Mouse (Mus musculus) heart, adult 11 months (tissue): ENCODE results near the gene Slc38a1.

Experiments
- DNase-seq: peaks from one replicate; pipeline ENCODE4 v3.0.0; 2022

The Slc38a1 gene

DNA sequence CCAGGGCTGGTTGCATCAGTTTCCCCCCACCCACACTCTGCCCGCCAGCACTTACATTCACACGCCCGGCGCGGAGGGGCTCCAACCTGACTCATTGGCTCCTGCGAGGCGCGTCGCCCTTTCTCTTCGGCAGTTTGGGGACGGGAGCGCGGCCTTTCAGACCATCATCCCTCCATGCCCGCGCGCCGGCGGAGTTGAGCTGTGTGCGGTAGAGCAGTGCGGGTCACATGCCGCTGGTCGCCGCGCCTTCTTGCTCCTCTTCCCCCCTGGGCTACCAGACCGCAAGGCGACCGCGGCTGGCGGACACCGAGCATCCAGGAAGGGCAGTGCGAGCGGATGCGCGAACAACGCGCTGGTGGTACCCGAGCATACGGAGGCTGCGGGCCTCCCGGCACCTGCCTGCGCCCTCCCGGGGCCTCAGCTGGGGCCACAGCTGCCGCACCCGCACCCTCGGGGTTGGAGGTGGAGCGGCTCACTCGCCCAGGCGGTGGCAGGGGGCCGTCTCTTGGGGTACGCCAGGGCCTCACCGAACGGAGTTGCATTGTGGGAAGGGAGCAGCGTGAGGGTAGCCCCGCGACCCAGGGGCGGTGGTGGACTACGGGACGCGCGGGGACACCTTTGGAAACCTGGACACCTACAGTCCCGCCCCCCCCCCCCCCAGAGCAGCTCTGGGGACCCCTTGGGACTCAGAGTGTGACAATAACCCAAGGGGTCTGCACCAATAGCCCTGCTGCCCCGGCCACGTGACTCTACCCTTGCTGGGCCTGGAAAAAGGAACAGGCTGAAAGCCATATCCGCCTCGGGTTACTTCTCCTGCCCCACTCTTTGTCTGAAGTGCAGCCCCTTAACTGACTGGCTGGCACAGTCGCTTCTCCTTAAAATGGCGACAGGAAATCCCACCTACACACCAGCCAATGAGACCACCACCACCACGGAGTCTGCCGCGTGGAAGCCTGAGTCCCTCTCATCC lies at the start of gene Slc38a1:
Slc38a1 (minus strand) TSS at position 478 of the 970 bp plus-strand sequence.
- DNase-seq = peak; percentile 96

DNA sequence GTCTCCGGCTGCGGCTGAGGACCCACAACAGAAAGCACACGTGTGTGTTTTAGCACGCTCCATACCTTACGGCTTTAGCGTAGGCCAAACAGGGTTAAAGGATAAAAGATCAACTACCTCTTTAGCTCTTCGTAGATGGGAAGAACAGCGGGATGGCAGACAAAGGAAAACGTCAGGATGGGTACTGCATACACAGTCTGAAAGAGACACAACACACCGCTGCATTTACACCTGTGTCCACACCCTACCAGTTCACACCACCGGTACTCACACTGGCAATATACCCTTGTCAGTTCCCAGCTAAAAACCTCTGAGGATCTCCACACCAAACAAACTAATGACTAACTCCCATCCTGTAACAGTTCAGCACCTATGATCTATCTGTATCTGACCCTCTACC lies 49.7 kb upstream of the Slc38a1 start:
- DNase-seq = no peak

DNA sequence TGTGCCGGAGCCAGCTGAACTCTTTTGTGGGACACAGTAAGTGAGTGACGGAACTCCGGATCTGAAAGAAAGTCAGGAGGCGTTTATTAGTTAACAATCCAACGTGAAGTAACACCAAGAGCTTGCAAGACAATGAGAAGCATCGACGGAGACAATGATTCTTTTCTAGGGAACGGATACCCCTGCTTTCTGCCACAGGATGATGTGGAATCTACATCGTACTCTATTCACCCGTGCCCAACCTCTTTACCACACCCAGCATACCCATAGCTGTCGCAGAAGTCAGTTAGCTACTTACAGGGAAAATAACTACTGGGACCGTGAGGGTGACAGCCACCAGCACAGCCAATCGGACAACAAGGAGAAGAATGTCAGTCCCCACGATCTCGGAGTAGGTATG lies 48.7 kb upstream of the Slc38a1 start:
- peak; percentile 86 for DNase-seq

DNA sequence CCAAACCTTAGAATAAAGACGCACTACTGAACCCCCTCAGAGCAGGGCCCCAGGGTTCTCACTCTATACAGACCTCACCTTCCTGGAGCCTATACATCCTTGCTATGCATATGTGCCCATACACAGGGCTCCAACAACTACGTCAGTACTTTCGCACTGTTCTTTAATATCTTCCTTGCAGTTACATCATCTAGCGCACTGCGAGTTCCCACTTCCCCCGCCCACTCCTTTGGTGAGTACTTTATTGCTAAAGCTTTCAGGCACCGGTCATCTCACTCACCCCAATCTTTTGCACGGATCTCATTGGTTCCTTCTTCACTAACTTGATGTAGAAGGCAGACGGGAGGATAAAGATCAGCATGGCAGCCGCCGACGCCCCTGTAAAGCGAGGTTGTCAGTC lies 48.1 kb upstream of the Slc38a1 start:
- no peak for DNase-seq

DNA sequence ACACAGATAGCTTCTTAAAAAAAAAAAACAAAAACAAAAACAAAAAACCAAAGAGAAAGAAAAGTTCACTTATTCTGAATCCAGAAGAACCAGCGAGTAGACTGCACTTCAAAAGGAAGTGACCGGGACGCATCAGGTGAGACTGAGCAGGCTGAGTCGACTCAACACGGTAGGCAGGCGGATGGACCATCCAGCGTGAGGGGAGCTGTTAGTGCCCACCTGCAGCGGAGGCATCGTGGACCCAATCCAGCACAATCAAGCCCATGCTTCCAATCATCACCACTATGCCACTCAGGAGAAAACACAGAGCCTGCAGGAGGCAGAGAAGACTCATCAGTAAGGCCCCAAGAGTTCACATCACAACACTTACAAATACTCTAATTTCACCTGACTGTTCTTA lies 47.2 kb upstream of the Slc38a1 start:
- DNase-seq = peak; percentile 83

DNA sequence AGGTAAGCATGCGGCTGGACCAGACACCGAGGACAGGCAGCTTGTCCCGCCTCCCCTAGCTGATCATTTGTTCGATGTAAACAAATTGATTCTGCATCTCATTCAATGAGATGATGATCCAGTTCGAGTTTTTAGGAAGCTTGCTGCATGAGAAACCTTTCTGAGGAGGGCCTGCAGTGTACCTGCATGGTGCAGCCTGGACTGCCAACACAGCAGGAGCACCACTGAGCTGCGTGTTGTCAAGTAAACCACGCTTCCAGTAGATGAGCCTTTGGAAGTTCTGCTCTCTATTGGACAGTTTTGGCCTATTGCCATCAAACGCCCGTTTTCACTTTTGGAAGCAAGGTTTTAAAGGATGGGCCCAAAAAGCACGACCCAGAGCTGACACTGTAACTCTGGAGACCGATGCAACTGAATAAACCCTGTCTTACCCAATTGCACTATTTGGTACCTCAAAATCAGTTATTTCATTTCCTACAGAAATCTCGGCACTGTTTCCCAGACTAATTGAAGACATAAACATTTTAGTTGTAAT lies 46.1 kb upstream of the Slc38a1 start:
- peak; percentile 71 for DNase-seq

DNA sequence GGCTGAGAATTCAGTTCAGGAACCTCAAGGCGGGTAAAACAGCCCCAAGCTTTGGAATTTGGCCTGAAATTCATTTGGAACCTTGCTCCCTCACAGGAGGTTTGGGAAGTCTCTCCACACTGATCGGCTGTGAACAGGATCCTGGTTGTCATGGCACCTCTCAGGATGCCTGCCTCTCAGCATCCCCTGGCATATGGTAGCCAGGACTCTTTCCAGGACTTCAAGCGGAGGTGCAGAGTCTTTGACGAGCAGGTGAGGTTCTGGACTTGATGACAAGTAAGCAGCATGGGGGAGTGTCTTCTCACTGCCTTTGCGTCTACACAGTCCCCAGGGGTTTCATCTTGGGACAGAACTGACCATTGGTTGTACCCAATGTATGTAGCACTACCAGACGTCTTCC lies 45.3 kb upstream of the Slc38a1 start:
- DNase-seq = peak; percentile 85

DNA sequence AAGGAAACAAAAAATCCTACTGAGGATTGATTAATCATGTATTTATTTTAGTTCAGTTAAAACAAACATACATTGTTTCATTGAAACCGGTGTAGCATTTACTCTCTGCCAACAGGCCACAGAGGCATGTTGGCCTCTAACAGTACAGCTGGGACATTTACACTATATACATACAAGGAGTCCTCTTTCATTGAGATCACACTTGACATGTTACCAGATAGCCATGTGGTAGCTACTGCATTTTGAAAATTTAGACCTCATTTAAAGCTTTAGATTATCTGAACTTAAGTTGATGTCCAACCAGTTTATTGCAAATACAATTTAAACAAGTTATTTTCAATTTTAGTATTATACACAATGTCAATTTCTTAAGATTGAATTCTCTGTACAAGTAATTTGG lies 44.7 kb upstream of the Slc38a1 start:
- DNase-seq = no peak

DNA sequence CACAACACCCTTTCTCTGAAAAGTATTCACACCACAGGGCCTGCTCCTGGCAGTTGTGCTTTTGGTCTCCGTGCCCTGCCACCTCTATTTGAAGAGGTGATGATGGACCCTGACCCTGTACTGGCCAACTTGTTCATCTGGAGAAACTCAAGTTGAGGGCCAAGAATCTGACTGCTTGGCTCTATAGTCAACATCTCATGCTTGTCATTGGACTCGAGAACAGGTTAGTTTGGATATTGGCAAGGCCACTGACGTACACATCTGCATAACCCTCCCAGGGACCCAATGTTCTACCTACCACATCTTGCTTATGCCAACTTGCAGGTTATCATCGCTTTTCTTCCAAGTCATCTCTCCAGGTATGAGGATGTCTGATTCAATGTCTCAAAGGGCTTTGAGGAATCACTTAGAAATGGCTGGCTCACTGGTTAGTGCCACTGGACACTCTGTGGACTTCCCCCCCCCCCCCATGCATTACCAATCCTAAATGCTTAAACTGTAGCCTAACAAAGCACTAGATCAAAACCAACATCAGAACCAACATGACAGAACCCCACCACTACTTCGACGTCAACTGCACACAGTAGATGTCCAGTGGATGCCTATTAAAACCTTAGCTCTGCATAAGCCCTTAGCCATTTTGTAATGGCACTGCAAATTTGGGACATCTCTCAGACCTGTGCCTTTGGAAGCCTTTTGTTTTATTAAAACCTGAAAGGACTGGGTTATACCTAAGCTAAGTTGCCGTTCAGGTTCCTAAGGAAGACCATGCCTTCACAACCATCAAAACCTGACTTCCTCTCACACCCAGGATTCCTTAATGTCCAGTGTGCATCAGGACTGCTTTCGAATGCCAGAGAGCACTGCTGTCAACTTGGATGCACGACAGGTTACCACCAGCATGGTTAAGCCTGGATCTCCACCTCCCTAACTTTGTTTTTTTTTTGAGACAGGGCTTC lies 43.8 kb upstream of the Slc38a1 start:
- DNase-seq = peak; percentile 79

DNA sequence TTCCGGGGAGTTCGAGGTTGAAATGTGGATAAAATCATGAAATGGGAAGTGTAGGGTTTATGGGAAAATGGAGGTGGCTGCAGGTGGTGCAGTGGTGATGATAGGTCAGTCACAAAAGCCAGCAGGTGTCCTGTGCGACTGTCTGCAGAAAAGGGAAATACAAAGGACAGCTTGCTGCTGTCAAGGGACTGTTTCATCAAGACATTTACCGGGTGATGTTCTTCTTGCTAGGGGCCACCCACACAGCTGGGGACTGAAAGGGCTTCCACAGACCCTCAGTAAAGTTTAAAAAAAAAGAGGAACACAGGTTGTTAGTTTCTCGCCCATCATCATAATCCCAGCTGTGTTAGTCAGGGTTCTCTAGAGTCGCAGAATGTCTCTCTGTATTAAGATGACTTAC lies 42.6 kb upstream of the Slc38a1 start:
- peak; percentile 76 for DNase-seq

DNA sequence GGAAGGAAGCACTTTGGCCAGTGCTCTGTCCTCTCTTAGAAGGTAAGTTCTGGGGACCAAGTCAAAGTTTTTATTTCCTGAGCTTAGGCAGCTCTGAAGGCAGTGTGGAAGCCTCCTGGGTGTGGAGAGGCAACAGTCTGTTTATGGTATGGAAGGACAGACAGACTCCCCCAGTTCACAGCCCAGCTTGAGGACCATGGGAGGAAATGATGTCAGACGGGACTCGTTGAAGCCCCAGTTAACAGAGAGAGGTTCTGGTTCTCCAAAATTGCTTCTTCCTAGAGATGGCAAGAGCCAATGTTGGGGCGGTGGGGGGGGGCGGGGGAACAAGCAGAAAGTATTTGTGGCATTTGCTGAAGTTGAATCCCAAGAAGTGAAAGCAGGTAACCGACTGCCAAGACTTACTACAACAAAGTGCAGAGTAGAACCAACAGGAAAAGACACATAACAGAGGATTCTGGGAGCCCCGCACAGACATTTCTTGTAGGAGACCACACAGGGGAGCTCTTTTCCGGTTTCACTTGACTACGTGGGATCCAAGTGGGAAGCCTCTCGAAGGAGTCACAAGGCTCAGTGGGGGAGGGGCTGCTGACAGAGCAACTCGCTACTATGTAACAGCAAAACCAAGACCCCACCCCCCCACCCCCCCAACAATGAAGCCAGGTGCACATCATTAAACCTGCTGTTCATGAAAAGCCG lies 41.6 kb upstream of the Slc38a1 start:
- peak; percentile 95 for DNase-seq

DNA sequence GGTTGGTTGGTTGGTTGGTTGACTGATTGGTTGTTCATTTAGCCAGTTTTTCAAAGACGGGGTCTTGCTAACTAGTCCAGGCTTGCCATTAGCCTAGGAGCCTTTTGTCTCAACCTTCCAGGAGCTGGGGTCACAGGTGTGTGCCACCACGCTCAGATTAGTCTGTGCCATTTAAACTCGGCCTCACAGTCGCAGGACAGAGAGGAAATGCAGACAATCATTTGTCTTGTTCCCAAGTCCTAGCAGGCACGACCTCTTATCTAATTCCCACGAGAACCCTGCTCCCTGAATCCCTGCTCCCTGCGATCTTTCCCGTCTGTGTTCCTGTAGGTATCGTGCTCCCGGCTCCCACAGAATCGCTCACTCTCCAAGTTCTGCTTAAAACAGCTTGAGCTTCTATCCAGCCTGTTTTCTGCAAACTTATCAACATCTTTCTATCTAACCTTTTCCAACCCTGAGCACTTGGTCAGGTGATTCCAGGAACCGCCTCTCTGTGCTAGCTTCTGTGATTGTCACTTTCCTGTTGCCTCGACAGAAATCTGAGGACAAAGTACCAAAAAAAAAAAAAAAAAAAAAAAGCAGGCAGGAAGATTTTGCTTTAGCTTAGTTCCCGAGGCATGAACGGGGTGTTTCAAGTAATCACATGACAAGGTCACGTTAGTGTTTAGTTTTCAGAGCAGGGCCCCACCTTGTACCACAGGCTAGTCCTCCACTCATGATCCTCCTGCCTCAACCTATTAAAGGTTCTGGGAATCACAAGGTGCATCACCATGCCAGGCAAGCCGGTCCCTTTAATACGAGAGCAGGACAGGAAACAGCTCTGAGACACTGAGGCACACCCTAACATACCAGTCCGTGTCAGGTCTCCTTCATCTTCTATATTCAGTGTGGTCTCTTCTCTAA lies 36.4 kb upstream of the Slc38a1 start:
- peak; percentile 80 for DNase-seq

DNA sequence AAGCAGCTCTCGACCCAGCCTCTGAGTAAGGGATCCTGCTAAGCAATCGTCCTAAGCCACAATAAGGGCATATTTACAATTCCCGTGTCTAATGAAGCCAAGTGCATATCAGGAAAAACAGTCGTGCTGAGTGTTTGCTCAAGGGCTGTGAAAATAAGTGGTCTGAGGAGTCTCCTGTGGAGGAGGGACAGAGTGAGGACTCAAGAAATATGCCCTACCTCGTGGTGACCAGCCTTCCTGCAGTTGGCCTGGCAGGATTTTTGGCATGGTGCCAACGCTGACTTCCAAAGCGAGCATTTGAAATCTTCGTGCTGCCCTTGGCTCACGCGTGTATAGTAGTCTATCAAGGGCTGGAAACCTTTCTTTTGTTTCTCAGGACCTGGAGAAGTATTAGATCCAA lies 33.8 kb upstream of the Slc38a1 start:
- DNase-seq = peak; percentile 80

DNA sequence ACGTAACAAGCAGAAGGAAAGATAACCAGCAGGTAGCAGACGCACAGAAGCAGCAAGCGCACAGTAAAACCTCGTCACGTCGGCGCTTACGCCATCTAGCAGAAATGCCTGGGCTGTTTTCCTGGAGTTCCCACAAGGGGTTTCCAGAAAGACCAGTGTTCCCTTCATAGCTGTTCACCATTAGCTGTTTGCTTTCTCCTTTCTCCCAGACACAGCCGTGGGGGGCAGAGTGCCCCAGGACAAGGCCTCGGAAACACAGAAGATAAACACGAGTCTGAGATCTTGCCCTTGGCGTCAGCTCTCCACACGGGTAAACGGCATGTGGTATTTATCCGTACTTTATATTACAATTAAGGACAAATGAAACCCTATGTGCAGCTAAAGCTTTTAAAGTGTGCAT lies 33.0 kb upstream of the Slc38a1 start:
- DNase-seq = peak; percentile 73

DNA sequence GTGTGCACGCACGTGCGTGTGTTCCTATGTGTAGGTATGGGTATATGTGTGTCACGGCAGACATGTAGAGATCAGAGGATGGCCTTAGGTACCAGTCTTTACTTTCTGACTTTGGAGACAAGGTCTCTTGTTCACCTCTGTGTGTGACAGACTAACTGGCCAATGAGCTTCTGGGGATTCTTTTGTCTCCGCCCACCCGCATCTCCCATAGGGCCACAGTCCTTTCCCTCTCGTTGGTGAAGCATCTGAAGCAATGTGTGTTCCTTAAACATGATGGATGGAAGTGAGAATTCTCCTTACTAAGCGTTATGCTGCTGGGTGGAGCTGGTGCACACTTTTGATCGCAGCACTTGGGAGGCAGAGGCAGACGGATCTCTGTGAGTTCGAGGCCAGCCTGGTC lies 32.3 kb upstream of the Slc38a1 start:
- peak; percentile 82 for DNase-seq

DNA sequence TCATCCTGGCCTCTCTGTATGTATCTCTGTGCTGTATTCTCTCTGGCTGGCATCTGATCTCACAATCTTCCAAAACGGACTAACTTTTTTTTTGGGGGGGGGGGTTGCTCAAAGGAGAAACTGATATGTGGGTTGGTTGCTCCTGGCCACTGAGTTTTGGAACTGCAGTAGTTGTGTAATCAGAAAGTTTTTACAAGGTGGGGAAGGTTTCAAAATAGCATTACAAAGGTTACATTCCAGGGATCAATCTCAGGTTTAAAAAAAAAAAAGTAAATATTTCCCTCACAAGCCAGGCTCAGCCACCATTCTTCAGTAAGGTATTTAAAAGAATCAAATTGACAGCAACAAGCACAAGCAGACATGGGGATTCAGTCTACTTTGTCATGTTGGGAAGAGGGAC lies 31.4 kb upstream of the Slc38a1 start:
- no peak for DNase-seq

DNA sequence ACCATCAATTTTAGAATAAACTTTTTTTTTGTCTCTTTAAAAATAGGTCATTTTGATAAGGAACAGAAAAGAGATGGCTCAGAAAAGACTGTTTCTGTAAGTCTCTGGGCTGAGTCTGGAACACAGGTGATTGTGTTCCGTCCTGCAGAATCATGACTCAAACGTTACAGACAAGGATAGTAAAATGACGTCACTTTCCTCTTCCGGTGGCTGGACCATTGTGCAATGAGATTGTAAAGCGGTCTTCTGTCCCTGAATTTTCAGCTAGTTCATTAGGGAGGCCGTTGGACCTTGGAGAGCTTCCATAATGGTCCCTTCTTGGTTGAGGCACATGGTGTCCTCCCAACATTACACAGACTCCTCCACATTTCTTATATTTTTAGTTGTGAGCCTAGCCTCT lies 27.0 kb upstream of the Slc38a1 start:
- no peak for DNase-seq

DNA sequence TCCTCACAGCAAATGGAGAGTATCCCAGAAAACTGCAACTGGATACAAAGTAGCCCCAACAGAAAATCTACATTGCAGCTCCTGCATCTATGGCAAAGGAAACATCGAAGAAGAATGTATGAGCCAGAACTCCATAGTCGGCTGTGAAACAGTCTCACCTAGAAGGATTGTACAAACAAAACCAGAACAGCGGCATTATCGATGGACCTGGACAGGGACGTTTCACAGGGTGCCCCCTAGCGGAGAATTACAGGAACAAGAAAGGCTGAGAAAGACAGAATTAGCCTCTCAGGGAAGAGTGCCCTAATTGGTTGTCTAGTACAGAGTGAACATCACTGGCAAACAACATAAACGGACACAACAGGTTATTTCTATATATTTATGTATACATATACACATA lies 23.9 kb upstream of the Slc38a1 start:
- DNase-seq = peak; percentile 87

DNA sequence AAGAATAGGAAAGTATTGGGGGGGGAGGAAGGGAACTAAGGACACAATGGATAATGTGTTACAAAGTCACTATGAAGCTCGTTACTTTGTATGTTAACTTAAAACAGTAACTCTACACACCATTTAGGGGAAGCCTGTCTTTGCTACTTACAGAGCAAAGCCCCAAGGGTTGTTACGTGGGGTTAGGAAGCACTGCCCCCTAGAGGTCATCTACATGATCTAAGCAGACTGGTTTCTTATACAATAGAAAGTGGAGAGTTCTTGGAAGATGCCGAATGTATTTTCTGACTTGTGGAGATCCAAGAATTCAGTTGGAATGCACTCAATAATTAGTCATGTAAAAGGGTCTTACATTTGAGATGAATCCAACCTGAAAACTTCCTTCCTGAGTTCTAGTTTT lies 23.2 kb upstream of the Slc38a1 start:
- DNase-seq = peak; percentile 89

DNA sequence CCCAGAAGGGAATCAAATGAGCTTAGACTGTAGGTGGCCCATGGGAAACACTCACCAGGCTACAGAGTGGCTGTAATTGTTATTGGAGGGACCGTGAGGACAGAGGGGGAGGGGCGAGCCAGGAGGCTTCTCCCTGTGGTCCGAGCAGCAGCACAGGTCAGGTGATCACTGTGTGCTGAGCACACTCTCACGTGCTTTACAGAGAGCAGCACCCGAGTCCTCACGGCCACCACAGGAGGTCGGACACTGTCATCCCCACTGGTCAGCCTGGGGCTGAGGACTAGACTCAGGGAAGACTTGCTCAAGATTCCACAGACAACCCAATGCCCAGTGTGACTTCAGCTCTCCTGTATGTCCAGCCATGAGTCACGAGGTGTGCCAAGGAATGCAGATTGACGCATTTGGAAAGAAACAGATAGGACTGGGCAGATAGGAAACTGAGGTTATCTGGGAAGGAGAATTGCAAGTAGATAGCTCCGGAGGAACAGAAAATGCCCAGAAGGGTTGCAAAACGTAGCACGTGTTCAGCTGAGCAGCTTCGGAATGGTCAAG lies 18.0 kb upstream of the Slc38a1 start:
- DNase-seq = peak; percentile 89

DNA sequence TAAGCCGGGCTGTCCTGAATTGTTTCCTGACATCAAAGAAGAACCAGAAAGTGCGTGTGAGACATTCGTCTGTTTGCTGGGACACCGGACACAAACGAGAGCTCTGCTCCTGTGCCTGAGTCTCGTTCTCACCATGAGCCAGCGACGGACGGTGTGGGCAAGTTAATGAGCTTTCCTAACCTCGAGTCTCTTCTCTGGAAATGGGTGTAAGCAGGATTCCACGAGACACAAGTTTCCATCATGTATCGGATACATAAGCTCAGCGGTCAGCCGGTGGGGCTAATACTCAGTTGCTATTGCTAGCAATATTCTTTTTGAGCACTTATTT lies 15.5 kb upstream of the Slc38a1 start:
- DNase-seq = peak; percentile 80
